Mouse (Mus musculus) embryonic facial prominence, embryonic 15.5 days (tissue): ENCODE data around the gene Plekhm2. TPM values are rescaled to one million over a fixed set of nuclear protein-coding genes. Genes with fewer than 3 reads are reported as not detected.

ENCODE experiments used
- ATAC-seq: fragments of 200-750 bp; cut with Nextera tagmentation; 2 replicates; pipeline ENCODE4 v1.8.0; 2017; ENCODE audit warnings: low read depth, moderate TSS enrichment; ENCODE audit not compliant: insufficient number of reproducible peaks, low FRiP score, low TSS enrichment
- H3K27ac ChIP-seq: fragments of 300-500 bp; sonication (generic); replicated peaks from 2 replicates; pipeline ENCODE4 v1.5.1; 2015; ENCODE audit warnings: mild to moderate bottlenecking, inconsistent platforms
- H3K27me3 ChIP-seq: fragments of 300-500 bp; sonication (generic); 2 replicates; pipeline ENCODE4 v1.6.1; 2015; ENCODE audit warnings: inconsistent platforms
- H3K36me3 ChIP-seq: fragments of 300-500 bp; sonication (generic); 2 replicates; pipeline ENCODE4 v1.6.1; 2015; ENCODE audit warnings: mild to moderate bottlenecking, inconsistent platforms
- H3K4me1 ChIP-seq: fragments of 300-500 bp; sonication (generic); 2 replicates; pipeline ENCODE4 v1.6.1; 2015; ENCODE audit warnings: inconsistent platforms
- H3K4me2 ChIP-seq: fragments of 300-500 bp; sonication (generic); replicated peaks from 2 replicates; pipeline ENCODE4 v1.6.1; 2015; ENCODE audit warnings: mild to moderate bottlenecking, inconsistent platforms
- H3K4me3 ChIP-seq: fragments of 300-500 bp; sonication (generic); replicated peaks from 2 replicates; pipeline ENCODE4 v1.5.1; 2015; ENCODE audit warnings: mild to moderate bottlenecking, inconsistent platforms
- H3K9ac ChIP-seq: fragments of 300-500 bp; sonication (generic); 2 replicates; pipeline ENCODE4 v1.6.1; 2015; ENCODE audit warnings: inconsistent platforms
- H3K9me3 ChIP-seq: fragments of 300-500 bp; sonication (generic); replicated peaks from 2 replicates; pipeline ENCODE4 v1.6.1; 2016; ENCODE audit warnings: inconsistent platforms
- WGBS: fragments of 180-500 bp; shearing (Covaris S2); methylation state at CpG from one replicate; pipeline ENCODE4 v1.1.7; 2015; 5-methylcytosine and 5-hydroxymethylcytosine counted together
- polyA plus RNA-seq: library from polyadenylated mRNA; unstranded; fragments of >200 nt; fragmentation: Nextera tagmentation; extraction: Ambion mirVana; gene quantifications from 2 replicates; pipeline ENCODE4 v1.2.1, GENCODE M21; 2015

The Plekhm2 gene
- polyA plus RNA-seq, 1 experiment from 2014 or later = 7.1 TPM

- Histone ChIP-seq H3K4me3 (no peak overlapping the region), H3K27ac (0 out of 2 replicates have a peak overlapping the region, but pooled peaks have one; percentile 17), H3K36me3 (no peaks in the 10 kb centered on the region), H3K4me1 (peaks cover 48% of the 10 kb centered on the region), H3K9me3 (no peaks in the 10 kb centered on the region), H3K9ac (no peak overlapping the region), H3K27me3 (no peaks in the 10 kb centered on the region), H3K4me2 (no peak overlapping the region)
- ATAC-seq = no peak
- 67% methylated on average over 11 of the region's 11 CpGs for WGBS
Measured at GRCm38 (mm10) chr4:141602523-141603223, 62.0 kb downstream of the Plekhm2 start.

DNA sequence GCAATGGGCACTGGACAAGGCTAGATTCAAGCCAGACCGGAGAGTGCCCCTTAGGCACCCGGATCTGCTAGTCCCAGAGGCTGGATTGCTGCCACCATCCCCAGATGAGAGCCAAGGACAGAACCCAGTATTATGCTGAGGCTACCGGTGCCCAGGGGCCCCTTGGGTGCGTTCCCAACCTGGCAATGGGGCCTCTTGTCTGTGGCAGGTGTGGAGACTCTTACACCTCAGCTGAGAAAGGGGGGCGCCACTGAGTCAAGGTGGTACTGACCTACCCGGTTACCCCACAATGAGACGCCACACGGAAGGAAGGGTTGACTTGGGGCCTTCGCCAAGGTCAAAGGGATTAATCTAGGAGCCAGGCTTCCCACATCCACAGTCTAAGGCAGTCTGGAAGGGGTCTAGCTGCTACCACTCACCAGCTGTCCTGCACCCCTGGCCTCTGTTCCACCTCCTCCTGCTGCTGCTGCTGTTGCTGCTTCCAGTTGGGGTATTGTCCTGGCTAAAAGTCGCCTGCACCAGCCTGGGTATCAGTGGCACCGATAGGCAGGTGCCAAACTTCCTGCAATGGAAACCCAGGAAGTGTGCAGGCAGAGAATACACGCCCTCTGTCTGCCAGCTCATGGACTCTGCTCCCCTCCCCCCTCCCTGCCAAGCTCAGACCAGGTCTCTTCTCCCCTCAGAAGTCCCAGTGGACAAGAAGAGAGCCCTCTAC is 63.4 kb downstream of the Plekhm2 start:
- no peak overlapping the region for H3K27ac ChIP-seq
- peaks cover 49% of the 10 kb centered on the region for H3K4me1 ChIP-seq
- no peak overlapping the region for H3K4me2 ChIP-seq
- H3K9ac ChIP-seq = no peak overlapping the region
- no peaks in the 10 kb centered on the region for H3K36me3 ChIP-seq
- no peak for ATAC-seq
- WGBS = 68% methylated on average over 12 of the region's 12 CpGs
- H3K4me3 ChIP-seq = no peak overlapping the region
- H3K27me3 ChIP-seq = no peaks in the 10 kb centered on the region
- no peaks in the 10 kb centered on the region for H3K9me3 ChIP-seq

GRCm38 (mm10) chr4:141600364-141600763 is 64.3 kb downstream of the Plekhm2 start:
- ATAC-seq = no peak
- 35% methylated on average over 6 of the region's 6 CpGs for WGBS
- Histone ChIP-seq H3K27me3 (no peaks in the 10 kb centered on the region), H3K9ac (no peak overlapping the region), H3K4me2 (peak overlapping the region; percentile 96; the same call in 1 of the 2 replicates), H3K4me1 (peaks cover 49% of the 10 kb centered on the region), H3K27ac (no peak overlapping the region; the same call in 1 of the 2 replicates), H3K4me3 (peak overlapping the region; percentile 65), H3K9me3 (no peaks in the 10 kb centered on the region), H3K36me3 (peaks cover under 1% of the 10 kb centered on the region; the same call in 1 of the 2 replicates)

- Histone ChIP-seq H3K27me3 (no peaks in the 10 kb centered on the region), H3K4me3 (peak overlapping the region; percentile 65), H3K9me3 (no peaks in the 10 kb centered on the region), H3K9ac (peak overlapping the region; percentile 18), H3K36me3 (peaks cover 9% of the 10 kb centered on the region; the same call in 1 of the 2 replicates), H3K27ac (peak overlapping the region; percentile 71; the same call in 1 of the 2 replicates), H3K4me2 (peak overlapping the region; percentile 96), H3K4me1 (peaks cover 46% of the 10 kb centered on the region)
- under 1% methylated on average over 46 of the region's 57 CpGs for WGBS
- ATAC-seq = peak; percentile 30; the same call in 1 of the 2 replicates
Measured at GRCm38 (mm10) chr4:141599251-141600141, 65.2 kb downstream of the Plekhm2 start.

- Histone ChIP-seq H3K4me1 (peaks cover 40% of the 10 kb centered on the region), H3K9ac (peak overlapping the region; percentile 18), H3K36me3 (peaks cover 15% of the 10 kb centered on the region; the same call in 1 of the 2 replicates), H3K4me2 (peak overlapping the region; percentile 96), H3K4me3 (peak overlapping the region; percentile 65), H3K9me3 (no peaks in the 10 kb centered on the region), H3K27me3 (no peaks in the 10 kb centered on the region), H3K27ac (peak overlapping the region; percentile 71)
- under 1% methylated on average over 9 of the region's 9 CpGs for WGBS
- no peak for ATAC-seq
Measured at GRCm38 (mm10) chr4:141598894-141599250, 65.8 kb downstream of the Plekhm2 start.

DNA sequence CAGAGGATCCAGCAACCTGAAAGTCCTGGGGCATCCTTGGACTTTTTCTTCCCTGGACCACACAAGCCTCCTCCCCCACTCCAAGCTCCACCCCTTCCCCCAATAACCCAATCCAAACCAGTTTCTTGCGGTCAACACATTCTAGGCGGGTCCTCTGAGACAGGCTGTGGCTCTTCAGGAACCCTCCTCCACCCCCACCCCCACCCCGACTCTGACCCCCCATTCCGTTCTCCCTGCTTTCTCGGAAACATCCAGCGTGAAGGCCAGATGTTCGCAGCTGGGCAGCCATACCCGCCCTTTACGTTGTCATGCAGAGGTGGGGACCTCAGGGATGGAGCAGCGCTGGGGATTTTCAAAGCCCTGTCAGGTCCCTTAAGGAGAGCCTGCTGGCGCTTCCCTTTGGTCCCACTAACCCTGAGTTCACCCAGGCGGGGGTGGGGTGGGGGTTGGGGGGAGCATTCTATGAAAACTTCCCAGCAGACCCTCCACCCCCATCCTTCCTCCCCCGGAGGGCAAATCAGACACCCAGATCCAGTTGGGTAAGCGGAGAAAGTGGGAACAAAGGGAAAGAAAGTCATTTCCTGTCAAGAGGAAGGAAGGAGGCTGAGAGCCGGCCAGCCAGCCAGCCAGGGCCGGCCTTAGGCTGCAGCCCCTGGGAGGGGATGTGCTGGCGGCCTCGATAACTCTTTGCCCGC is 66.4 kb downstream of the Plekhm2 start:
- peak overlapping the region; percentile 71 for H3K27ac ChIP-seq
- peaks cover 15% of the 10 kb centered on the region; the same call in 1 of the 2 replicates for H3K36me3 ChIP-seq
- H3K9me3 ChIP-seq = no peaks in the 10 kb centered on the region
- H3K4me3 ChIP-seq = peak overlapping the region; percentile 65
- no peaks in the 10 kb centered on the region for H3K27me3 ChIP-seq
- peak overlapping the region; percentile 96 for H3K4me2 ChIP-seq
- WGBS = 2% methylated on average over 18 of the region's 19 CpGs
- H3K9ac ChIP-seq = peak overlapping the region; percentile 18
- peak; percentile 21; the same call in 1 of the 2 replicates for ATAC-seq
- peaks cover 39% of the 10 kb centered on the region for H3K4me1 ChIP-seq

DNA sequence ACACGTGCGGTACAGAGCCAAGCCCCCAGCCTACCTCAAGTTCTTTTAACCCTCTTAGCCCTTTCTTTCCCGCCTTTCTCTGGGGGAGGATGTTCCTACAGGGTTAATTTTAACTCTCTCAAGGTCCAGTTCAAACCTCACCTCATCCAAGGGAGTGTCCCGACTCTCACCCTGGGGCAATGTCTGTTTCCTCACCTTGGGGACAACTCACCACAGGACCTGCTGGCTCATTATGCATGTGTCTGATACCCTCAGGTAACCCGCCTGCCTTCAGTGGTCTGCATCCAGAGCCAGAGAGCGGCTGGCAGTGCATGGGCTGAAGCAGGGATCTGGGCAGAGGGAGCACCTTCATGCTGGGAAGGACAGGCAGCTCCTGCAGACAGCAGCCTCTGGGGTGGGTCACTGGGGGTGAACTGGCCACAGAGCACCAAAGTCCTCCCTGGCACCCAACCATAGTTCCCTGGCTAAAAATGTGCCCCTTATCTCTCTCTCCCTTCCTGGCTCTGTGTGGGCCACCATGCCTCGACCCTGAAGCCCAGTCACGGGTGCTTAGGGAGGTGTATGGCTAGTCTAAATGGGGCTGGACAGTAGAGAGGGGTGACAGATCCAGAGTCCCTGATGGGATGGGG is 67.9 kb downstream of the Plekhm2 start:
- no peak for ATAC-seq
- no peak overlapping the region for H3K4me3 ChIP-seq
- H3K4me1 ChIP-seq = peaks cover 39% of the 10 kb centered on the region
- H3K9me3 ChIP-seq = no peaks in the 10 kb centered on the region
- H3K27me3 ChIP-seq = no peaks in the 10 kb centered on the region
- H3K9ac ChIP-seq = no peak overlapping the region
- H3K36me3 ChIP-seq = peaks cover 18% of the 10 kb centered on the region; the same call in 1 of the 2 replicates
- H3K4me2 ChIP-seq = no peak overlapping the region
- H3K27ac ChIP-seq = no peak overlapping the region
- 84% methylated on average over 8 of the region's 8 CpGs for WGBS

DNA sequence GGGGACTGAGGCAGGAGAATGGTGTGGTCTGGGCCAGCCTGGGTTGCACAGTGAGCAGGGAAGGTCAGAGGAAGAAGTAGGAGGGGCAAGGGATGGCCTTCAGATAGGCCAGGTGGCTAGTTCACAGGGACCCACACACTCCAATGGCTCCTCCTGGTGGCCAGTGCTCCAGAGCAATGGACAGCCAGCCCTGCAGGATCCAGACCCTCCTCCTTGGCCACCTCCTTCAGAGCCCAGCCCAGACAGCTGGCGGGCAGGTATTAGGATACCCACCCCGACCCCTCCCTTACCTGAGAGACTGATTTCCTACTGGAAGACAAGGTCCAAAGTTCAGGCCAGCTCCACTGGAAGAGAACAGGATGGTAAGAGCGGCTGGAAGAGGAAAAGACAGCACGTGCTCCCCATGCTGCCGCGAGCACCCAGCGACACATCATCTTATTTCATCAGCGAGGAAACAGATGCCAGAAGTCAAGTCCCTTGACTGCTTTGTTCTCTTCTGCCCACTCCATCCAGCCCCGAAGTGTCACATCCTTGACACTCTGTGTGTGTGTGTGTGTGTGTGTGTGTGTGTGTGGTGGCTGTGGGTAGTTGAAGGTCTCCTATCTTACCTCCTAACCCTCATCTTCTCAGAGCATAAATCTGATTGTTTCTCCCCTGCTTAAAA is 69.0 kb downstream of the Plekhm2 start:
- Histone ChIP-seq H3K9me3 (no peaks in the 10 kb centered on the region), H3K9ac (no peak overlapping the region), H3K36me3 (peaks cover 22% of the 10 kb centered on the region; the same call in 1 of the 2 replicates), H3K4me2 (no peak overlapping the region), H3K4me3 (no peak overlapping the region), H3K27me3 (no peaks in the 10 kb centered on the region), H3K4me1 (peaks cover 31% of the 10 kb centered on the region), H3K27ac (no peak overlapping the region)
- ATAC-seq = no peak
- 84% methylated on average over 9 of the region's 9 CpGs for WGBS

DNA sequence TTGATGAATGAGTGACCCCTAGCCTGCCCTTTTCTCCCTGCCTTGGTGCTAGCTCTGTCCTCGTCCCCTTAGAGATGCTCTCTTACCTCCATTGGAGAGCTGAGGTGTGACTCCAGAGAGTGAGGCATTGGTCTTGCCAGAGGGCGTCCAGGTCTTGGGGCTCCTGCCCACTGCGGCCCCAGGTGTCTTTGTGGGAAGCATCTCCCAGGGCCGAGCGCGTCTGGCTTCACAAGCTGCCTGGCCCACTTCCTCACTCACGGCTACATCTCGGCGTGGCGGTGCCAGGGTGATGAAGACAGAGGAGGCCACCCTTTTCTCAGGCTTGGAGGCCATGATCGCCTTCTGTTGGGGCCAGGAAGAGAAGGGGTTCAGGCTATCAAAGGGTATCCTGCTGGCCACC is 69.6 kb downstream of the Plekhm2 start:
- Histone ChIP-seq H3K27ac (no peak overlapping the region), H3K27me3 (no peaks in the 10 kb centered on the region), H3K9ac (no peak overlapping the region), H3K36me3 (peaks cover 23% of the 10 kb centered on the region), H3K9me3 (no peaks in the 10 kb centered on the region), H3K4me3 (no peak overlapping the region), H3K4me1 (peaks cover 26% of the 10 kb centered on the region), H3K4me2 (no peak overlapping the region)
- WGBS = 91% methylated on average over 11 of the region's 11 CpGs
- ATAC-seq = no peak

DNA sequence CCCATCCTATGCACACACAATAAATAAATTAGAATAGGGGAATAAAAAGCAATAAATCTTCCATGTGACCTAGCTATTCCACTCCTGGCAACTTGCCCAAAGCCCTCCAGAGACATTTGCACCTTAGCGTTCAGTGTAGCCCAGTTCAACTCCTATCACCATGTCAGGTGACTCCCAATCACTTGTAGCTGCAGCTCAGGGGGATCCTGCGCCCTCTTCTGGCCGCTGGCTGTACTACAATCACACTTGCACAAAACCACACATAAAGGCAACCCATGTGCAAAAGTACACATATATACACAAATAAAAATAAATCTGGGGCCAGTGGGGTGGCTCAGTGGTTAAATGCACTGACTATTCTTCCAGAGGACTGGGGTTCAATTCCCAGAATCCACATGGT is 73.2 kb downstream of the Plekhm2 start:
- H3K9ac ChIP-seq = no peak overlapping the region
- 14% methylated on average over 3 of the region's 3 CpGs for WGBS
- H3K4me3 ChIP-seq = no peak overlapping the region
- no peak overlapping the region for H3K4me2 ChIP-seq
- no peak for ATAC-seq
- peaks cover 37% of the 10 kb centered on the region for H3K36me3 ChIP-seq
- no peak overlapping the region for H3K27ac ChIP-seq
- no peaks in the 10 kb centered on the region for H3K27me3 ChIP-seq
- no peaks in the 10 kb centered on the region for H3K9me3 ChIP-seq
- H3K4me1 ChIP-seq = no peaks in the 10 kb centered on the region
